Mouse (Mus musculus): ENCODE results near the gene Naaladl1. TPM values are rescaled to one million over a fixed set of nuclear protein-coding genes. Genes with fewer than 3 reads are reported as not detected.

Gene Naaladl1
- polyA plus RNA-seq, 1 experiment from 2014 or later = 0.24 TPM

- Histone ChIP-seq H3K4me1 (peaks cover 22% of the 10 kb centered on the region), H3K36me3 (peaks cover 68% of the 10 kb centered on the region), H3K27ac (replicated peaks) (peak within 1 kb of the TSS; percentile 59), H3K4me3 (peak within 1 kb of the TSS; percentile 84), H3K27me3 (replicated peaks) (no peaks in the 10 kb centered on the region), H3K9me3 (no peaks in the 10 kb centered on the region), H3K9ac (peak within 1 kb of the TSS; percentile 89), H3K4me2 (peak within 1 kb of the TSS; percentile 94)
- ATAC-seq (ENCODE audit: extremely low read depth, insufficient number of reproducible peaks, low FRiP score, low TSS enrichment) = peak; percentile 79
- WGBS = under 1% methylated on average over 58 of the region's 58 CpGs
These were observed 20.9 kb upstream of the Naaladl1 start, which contains the start of the genes Zfpl1 and Cdca5 for GRCm38 (mm10) chr19:6084478-6085248. Gene Zfpl1, minus strand, starts transcription at chr19:6084956. Gene Cdca5, plus strand, starts transcription at chr19:6084983.

- peak overlapping the region; percentile 59 for H3K27ac ChIP-seq (replicated peaks)
- H3K4me3 ChIP-seq = peak overlapping the region; percentile 84
- H3K9ac ChIP-seq = peak overlapping the region; percentile 89
- no peaks in the 10 kb centered on the region for H3K9me3 ChIP-seq
- no peaks in the 10 kb centered on the region for H3K27me3 ChIP-seq (replicated peaks)
- WGBS = 0% methylated on average over 17 of the region's 17 CpGs
- no peak for ATAC-seq (ENCODE audit: extremely low read depth, insufficient number of reproducible peaks, low FRiP score, low TSS enrichment)
- peaks cover 68% of the 10 kb centered on the region for H3K36me3 ChIP-seq
- peaks cover 22% of the 10 kb centered on the region for H3K4me1 ChIP-seq
- peak overlapping the region; percentile 93 for H3K4me2 ChIP-seq
These were observed 20.1 kb upstream of the Naaladl1 start for GRCm38 (mm10) chr19:6085417-6085879.

- H3K9ac ChIP-seq = no peak overlapping the region
- H3K4me1 ChIP-seq = peaks cover 16% of the 10 kb centered on the region
- H3K27me3 ChIP-seq (replicated peaks) = no peaks in the 10 kb centered on the region
- WGBS = 91% methylated on average over 13 of the region's 13 CpGs
- H3K27ac ChIP-seq (replicated peaks) = no peak overlapping the region
- H3K4me3 ChIP-seq = no peak overlapping the region
- ATAC-seq (ENCODE audit: extremely low read depth, insufficient number of reproducible peaks, low FRiP score, low TSS enrichment) = no peak
- H3K4me2 ChIP-seq = no peak overlapping the region
- H3K9me3 ChIP-seq = no peaks in the 10 kb centered on the region
- peaks cover 69% of the 10 kb centered on the region for H3K36me3 ChIP-seq
These were observed 16.7 kb upstream of the Naaladl1 start for GRCm38 (mm10) chr19:6088841-6089240.

- ATAC-seq (ENCODE audit: extremely low read depth, insufficient number of reproducible peaks, low FRiP score, low TSS enrichment) = no peak
- 88% methylated on average over 7 of the region's 7 CpGs for WGBS
- Histone ChIP-seq H3K27ac (replicated peaks) (no peak within 1 kb of the TSS), H3K9ac (no peak within 1 kb of the TSS), H3K27me3 (replicated peaks) (no peaks in the 10 kb centered on the region), H3K9me3 (no peaks in the 10 kb centered on the region), H3K4me3 (no peak within 1 kb of the TSS), H3K4me2 (no peak within 1 kb of the TSS), H3K36me3 (peaks cover 74% of the 10 kb centered on the region), H3K4me1 (no peaks in the 10 kb centered on the region)
These were observed 11.5 kb upstream of the Naaladl1 start, which contains the start of gene AC131692.1 for GRCm38 (mm10) chr19:6094119-6094518. Gene AC131692.1, plus strand, starts transcription at chr19:6094419.

- Histone ChIP-seq H3K27ac (replicated peaks) (no peak overlapping the region), H3K36me3 (peaks cover 48% of the 10 kb centered on the region), H3K4me1 (no peaks in the 10 kb centered on the region), H3K27me3 (replicated peaks) (no peaks in the 10 kb centered on the region), H3K4me2 (no peak overlapping the region), H3K9ac (no peak overlapping the region), H3K9me3 (no peaks in the 10 kb centered on the region), H3K4me3 (no peak overlapping the region)
- ATAC-seq (ENCODE audit: extremely low read depth, insufficient number of reproducible peaks, low FRiP score, low TSS enrichment) = no peak
- 82% methylated on average over 3 of the region's 3 CpGs for WGBS
These were observed 7.7 kb upstream of the Naaladl1 start for GRCm38 (mm10) chr19:6097847-6098246.

GRCm38 (mm10) chr19:6101186-6101585 is 4.4 kb upstream of the Naaladl1 start:
- Histone ChIP-seq H3K9me3 (no peaks in the 10 kb centered on the region), H3K27me3 (replicated peaks) (no peaks in the 10 kb centered on the region), H3K36me3 (peaks cover 23% of the 10 kb centered on the region), H3K27ac (replicated peaks) (no peak overlapping the region), H3K9ac (no peak overlapping the region), H3K4me2 (no peak overlapping the region), H3K4me1 (no peaks in the 10 kb centered on the region), H3K4me3 (no peak overlapping the region)
- ATAC-seq (ENCODE audit: extremely low read depth, insufficient number of reproducible peaks, low FRiP score, low TSS enrichment) = no peak
- WGBS = 76% methylated on average over 6 of the region's 6 CpGs

- Histone ChIP-seq H3K36me3 (peaks cover 18% of the 10 kb centered on the region), H3K9me3 (no peaks in the 10 kb centered on the region), H3K4me2 (no peak overlapping the region), H3K27me3 (replicated peaks) (no peaks in the 10 kb centered on the region), H3K27ac (replicated peaks) (no peak overlapping the region), H3K4me3 (no peak overlapping the region), H3K4me1 (no peaks in the 10 kb centered on the region), H3K9ac (no peak overlapping the region)
- 68% methylated on average over 6 of the region's 6 CpGs for WGBS
- no peak for ATAC-seq (ENCODE audit: extremely low read depth, insufficient number of reproducible peaks, low FRiP score, low TSS enrichment)
These were observed 3.3 kb upstream of the Naaladl1 start for GRCm38 (mm10) chr19:6102169-6102853.

- Histone ChIP-seq H3K27me3 (replicated peaks) (no peaks in the 10 kb centered on the region), H3K4me3 (no peak overlapping the region), H3K36me3 (peaks cover 9% of the 10 kb centered on the region; the same call in 1 of the 2 replicates), H3K4me2 (no peak overlapping the region), H3K27ac (replicated peaks) (no peak overlapping the region), H3K9me3 (no peaks in the 10 kb centered on the region), H3K9ac (peak overlapping the region; percentile 61), H3K4me1 (no peaks in the 10 kb centered on the region)
- 53% methylated on average over 4 of the region's 4 CpGs for WGBS
- no peak for ATAC-seq (ENCODE audit: extremely low read depth, insufficient number of reproducible peaks, low FRiP score, low TSS enrichment)
These were observed 1.1 kb upstream of the Naaladl1 start for GRCm38 (mm10) chr19:6104476-6104875.

GRCm38 (mm10) chr19:6113116-6113515 is 7.5 kb downstream of the Naaladl1 start:
- peaks cover 16% of the 10 kb centered on the region for H3K4me1 ChIP-seq
- no peak overlapping the region for H3K4me2 ChIP-seq
- H3K36me3 ChIP-seq = peaks cover 32% of the 10 kb centered on the region
- WGBS = 54% methylated on average over 6 of the region's 6 CpGs
- H3K9ac ChIP-seq = no peak overlapping the region
- H3K4me3 ChIP-seq = no peak overlapping the region
- H3K27me3 ChIP-seq (replicated peaks) = no peaks in the 10 kb centered on the region
- no peak for ATAC-seq (ENCODE audit: extremely low read depth, insufficient number of reproducible peaks, low FRiP score, low TSS enrichment)
- H3K9me3 ChIP-seq = no peaks in the 10 kb centered on the region
- H3K27ac ChIP-seq (replicated peaks) = no peak overlapping the region

GRCm38 (mm10) chr19:6116113-6116850 is 10.7 kb downstream of the Naaladl1 start:
- peak overlapping the region; percentile 92 for H3K4me2 ChIP-seq
- no peak for ATAC-seq (ENCODE audit: extremely low read depth, insufficient number of reproducible peaks, low FRiP score, low TSS enrichment)
- peak overlapping the region; percentile 17; the same call in 1 of the 2 replicates for H3K27ac ChIP-seq (replicated peaks)
- H3K9me3 ChIP-seq = no peaks in the 10 kb centered on the region
- H3K9ac ChIP-seq = peak overlapping the region; percentile 94
- H3K36me3 ChIP-seq = peaks cover 47% of the 10 kb centered on the region
- H3K4me1 ChIP-seq = peaks cover 22% of the 10 kb centered on the region
- 88% methylated on average over 15 of the region's 15 CpGs for WGBS
- no peaks in the 10 kb centered on the region for H3K27me3 ChIP-seq (replicated peaks)
- peak overlapping the region; percentile 90 for H3K4me3 ChIP-seq

Measured in heart, embryonic 13.5 days (tissue).